Mouse (Mus musculus): Measurements from ENCODE around the gene Hoxa9. TPM values are rescaled to one million over a fixed set of nuclear protein-coding genes. Genes with fewer than 3 reads are reported as not detected.

Gene Hoxa9
- total RNA-seq, 4 experiments from 2014 or later = 5.2 to 8.3 (median 7.5) TPM

DNA sequence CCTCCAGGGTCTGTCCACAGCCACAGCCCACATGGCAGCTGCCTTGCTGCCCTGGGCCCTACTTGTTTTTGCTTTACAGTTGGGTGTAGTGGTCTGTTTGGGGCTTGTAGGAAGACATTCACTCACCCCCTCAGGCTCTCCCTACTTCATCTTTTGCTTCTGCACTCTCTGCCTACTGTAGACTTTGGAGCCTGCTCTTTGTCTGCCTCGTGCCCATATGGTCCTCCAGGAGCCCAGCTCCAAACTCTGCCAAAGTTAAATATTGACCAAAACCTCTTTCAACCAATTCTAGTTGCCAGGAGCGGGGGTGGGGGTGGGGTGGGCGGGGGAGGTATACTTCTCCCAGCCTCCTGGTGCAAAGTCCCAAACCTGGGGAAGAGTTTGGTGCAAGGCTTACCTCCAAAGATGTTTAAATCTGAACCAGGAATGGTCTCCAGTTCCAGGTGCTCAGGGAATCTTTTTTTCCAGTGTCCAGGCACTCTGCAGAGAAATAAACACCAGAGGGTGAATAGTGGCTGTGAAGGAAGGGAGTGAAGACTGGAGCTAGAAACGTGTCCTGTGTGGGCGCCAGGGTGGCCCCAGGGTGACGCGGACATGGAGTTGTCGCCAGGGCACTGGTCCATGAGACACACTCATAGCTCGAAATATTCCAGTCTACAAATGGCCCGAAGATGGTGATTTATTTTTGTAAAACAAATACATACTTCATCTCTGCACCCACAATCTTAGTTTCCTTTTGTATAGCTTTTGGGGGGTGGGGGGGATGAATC is 47.4 kb downstream of the Hoxa9 start:
- no peak for DNase-seq (ENCODE audit: low spot score in 2 of 2)

DNA sequence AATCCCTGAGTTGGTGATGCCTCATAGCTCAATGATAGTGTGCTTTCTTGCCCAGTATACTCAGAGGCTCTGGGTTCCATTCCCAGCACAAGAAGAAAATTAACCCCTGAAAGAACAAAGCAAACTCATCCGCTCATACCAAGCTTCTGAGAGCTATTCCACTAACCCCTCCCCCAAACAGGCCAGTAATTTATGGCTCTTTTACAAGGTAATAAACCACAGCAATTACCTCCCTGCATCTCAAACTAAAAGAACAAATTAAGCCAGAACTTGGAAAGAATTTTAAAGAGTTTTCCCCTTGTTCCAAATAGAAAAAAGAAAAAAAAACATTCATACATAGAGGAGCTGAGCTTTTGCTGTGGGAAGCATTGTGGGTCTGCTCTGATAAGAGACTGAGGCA is 48.1 kb downstream of the Hoxa9 start:
- DNase-seq (ENCODE audit: low spot score in 2 of 2) = no peak

DNA sequence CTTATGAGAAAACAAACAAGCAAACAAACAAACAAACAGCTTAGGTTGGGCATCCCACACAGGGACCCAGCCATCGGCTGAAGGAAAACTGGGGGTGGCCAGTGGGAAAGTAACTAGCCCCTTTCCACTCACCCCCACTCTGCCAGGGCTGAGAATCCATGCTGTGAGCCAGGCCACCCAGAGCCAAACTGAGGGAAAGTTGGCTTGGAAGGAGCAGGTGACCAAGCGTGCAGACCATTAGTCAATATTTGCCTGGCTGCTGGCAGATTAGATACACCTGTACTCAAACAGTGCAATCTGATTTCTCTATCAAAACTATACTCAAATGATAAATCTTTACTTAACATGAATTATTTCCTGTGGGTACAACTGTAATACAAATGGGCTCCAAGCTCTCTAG is 48.9 kb downstream of the Hoxa9 start:
- DNase-seq (ENCODE audit: low spot score in 2 of 2) = no peak

DNA sequence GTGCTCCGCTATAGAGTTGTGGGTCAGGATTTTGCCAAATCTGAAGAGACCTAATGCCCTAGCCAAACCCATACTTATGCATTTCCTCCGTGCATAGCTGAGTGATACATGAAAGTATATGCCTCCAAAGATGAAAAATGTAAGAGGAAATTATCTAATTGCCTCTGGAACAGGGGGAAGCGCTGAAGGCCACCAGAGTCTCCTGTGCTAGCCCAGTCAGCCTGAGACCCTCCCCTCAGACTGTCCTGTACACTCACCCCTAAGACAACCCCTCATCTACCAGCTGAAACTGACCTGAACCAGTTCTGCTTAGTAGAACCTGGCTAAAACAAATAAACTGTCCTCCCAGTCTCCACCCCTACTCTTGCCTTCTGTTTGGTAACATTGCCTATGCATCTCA is 50.2 kb downstream of the Hoxa9 start:
- DNase-seq (ENCODE audit: low spot score in 2 of 2) = no peak

DNA sequence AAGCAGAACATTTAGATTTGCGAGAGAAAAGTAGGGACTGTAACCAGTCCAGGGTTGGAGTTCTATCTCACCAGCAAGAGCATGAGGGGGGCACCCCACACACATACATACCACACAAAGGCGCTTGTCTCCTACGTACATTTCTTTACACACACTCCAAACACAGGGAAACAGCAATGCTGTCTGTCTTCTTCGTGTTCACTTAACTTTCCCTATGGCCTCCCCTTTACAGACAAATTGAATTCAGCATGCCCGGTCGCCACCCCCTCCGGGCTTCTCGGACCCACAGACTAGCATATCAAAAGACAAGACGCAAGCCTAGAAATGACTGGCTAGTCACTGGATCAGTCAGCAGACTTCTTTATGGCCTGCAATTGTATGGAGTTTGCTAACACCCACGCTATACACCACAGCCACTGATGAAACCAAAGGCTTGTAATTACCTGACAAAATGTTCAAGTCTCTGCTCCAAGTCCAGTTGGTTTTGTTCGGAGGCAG is 50.6 kb downstream of the Hoxa9 start:
- no peak for DNase-seq (ENCODE audit: low spot score in 2 of 2)

DNA sequence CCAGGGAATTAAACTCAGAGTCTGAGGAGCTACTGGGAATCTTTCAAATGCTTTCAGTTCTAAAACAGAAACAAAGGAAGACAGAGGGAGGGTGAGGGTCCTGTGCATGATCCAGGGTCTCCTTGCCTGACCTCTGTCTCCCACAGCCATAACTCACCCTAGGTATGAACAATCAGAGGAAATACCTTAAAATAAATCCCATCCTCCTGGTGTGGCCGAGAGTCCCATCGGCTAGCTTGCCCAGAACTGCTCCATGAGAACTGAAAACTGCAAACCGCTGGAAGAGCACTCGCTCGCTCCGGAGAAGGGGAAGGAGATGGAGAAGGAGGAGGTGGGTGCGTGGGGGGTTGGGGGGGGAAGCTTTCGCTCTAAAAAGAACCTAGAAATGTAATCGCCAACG is 51.2 kb downstream of the Hoxa9 start:
- DNase-seq (ENCODE audit: low spot score in 2 of 2) = no peak

DNA sequence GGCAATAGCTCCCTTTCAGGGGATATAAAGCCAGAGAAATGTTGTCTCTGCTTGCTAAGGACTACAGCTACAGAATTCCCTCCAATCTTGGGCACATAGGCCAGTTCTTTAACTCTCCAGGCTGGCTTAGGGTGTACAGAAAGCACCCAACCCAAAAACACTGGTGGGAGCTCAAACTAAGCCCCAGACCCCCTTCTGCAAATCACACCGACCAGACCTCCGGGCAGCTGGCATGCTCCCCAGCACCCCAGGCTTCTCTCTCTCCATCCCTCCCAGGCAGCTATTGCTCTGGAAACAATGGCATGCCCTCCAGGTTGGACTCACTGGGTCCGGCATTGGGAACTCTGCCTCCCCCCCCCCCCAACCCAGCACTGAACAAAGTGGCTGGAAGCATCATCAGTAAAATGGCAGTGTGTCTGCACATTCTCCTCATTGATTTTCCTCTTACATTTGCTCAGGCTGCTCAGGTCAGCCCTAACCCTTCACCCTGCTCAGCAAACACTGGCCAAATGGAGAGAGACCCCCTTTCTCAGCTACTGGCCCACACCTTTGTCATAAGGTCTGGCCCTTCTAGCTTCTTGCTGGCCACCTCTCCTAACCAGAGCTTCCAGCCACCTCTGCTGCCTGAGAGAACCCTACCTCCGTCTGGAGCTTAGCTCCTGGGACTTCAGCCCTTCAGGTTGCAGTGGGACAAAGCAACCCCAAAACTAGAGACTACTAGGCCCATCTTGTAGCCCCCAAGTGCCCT is 51.8 kb downstream of the Hoxa9 start:
- no peak for DNase-seq (ENCODE audit: low spot score in 2 of 2)

DNA sequence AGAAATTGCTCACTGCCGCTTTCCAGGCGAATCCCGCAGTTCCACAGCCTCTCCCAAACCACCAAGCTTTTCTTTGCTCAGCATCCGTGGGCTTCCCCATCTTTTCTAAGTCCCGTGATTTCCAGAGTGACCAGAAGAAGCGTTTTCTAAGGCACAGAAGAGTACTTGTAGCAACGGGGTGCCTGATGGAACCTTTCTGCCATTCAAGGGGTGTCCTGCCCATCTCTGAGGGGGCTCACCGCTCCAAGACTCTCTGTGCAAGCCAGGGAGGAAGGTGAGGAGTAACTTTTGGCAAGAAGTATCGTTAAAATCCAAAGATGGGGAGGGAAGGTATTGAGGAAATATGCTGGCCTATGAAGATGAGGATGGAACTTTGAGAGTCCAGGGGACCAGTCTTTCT is 53.1 kb downstream of the Hoxa9 start:
- DNase-seq (ENCODE audit: low spot score in 2 of 2) = no peak

DNA sequence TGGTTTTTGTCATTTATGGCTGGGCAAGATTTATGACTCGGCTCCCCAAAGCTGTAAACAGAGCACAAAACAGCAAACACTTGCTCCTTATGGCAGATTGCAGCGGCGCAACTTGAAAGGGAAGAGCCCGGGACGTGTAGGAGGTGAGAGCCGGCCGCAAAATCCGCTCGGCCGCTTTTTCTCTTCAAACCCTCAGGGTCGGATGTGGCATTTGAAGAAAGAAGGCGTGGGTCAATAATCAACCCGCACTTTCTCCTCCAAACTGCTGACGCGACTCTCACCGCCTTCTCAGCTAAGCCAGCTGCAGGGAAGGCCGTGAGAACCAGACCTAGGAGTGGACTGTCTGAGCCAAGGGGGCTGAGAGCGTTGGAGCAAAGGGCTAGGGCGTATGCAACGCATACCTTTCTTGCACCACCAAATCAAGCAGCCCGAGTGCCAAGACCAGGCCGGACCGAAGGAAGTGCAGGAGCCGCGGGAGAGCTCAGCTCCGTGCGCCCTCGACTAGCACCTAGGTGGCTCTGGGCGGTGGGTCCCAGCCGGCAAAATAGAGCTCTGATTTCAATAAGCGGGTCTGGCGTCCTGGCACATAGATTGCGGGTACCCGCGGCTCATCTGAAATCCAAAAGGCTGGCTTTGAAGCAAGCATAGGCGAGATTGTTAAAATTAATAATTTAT is 53.7 kb downstream of the Hoxa9 start, which contains the start of gene 5730596B20Rik:
5730596B20Rik (plus strand) TSS at position 438 of the 675 bp plus-strand sequence.
- no peak for DNase-seq (ENCODE audit: low spot score in 2 of 2)

DNA sequence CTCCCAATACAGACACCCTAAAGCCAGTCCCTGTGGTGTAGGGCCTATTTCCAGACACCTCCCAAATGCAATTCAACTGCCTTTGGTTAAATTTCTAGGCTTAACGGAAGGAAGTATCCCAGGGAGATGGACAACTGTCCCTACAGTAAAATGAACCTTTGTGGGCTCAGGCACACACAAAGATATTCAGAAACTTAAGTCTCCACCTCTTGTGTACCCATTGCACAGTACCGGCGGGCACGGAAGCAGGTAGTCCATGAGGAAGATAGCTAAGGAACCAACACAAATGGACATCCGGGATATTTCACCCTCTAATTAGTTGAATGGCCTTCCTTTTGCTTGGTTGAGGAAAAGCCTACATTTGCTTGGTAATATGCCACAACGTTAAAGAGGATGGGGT is 54.5 kb downstream of the Hoxa9 start:
- DNase-seq (ENCODE audit: low spot score in 2 of 2) = no peak

DNA sequence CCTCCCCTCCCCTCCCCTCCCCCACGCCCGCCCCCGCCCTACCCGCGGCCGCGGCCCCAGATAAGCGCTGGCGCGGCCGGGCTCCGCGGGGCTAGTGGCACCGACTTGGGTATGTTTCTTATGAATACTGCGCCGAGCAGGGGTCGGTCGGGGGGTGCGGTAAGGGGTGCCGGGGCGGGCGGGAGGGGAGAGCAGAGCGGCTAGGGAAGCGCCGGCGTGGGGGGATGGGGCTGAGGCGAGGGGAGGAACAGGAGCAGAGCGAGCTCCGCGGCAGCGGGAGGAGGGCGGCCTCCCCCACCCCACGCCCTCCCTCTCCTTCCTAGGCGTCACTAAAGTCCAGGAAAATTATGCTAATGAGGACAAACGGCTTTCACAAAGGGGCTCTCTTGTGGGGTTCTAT is 55.0 kb downstream of the Hoxa9 start:
- no peak for DNase-seq (ENCODE audit: low spot score in 2 of 2)

DNA sequence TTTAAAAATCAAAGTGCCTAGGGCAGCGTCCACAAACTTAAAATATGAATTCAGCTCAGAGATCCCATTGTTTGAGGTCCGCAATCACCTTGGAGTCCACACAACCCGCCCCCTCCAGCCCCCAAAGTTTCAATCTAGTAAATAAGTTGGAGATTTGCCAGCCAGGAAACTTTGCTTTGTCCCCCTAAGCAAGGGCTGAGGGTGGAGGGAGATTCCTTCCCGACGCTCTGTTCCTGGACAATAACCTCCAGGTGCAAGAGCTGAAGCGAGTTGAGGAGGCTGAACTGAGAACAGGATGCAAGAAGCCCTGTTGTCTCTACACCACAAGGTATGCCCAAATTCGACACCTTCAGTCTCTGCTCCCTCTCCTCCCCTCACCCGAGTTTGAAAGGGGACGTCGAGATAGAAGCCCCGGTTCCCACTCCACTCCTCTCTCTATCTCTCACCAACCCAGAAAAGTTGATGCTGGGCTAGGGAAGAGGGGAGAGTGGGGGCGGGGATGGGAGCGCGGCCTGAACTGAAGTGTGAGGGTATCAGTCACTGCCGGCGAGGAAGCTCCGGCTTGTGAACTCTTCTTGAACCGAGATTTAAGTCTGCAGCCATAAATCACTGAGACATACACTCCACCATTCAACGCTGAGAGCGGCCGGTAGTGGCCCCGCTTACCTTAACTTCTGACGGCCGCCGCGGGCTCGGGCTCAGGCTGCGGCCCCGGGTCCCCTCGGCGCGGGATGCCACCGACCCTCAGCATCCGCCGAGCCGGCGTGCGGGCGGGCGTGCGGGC is 55.7 kb downstream of the Hoxa9 start:
- no peak for DNase-seq (ENCODE audit: low spot score in 2 of 2)

DNA sequence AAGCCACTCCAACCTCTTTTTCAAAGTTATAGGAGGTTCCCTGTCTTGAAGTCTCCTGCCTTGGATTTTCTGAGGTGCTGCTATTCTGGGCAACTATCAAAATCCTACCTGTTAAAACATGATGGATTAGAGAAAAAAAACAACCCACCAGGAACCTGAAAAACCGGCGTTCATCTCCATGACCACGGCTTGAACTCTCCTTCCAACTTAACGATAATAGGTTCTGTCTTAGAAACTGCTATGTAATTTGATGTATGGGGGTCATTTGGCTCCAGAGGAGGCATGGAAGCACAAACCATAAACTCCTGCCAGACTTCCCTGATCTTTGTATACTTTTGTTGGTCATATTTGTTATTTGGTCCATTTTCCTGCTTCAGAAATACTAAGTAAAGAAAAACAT is 57.2 kb downstream of the Hoxa9 start:
- no peak for DNase-seq (ENCODE audit: low spot score in 2 of 2)

Small RNA genes within 50 kb of the gene (microRNA-seq; reads per million reads assigned to microRNA genes)
- gene Mir196b = 12,601 reads per million, percentile 93 among the genes with 10 or more reads in this experiment

Other genes starting within 250 kb of the Hoxa9 start
- 1 to 10 TPM; 2.9 to 6.1 (median 3.1) TPM for gene Skap2, start 218.5 kb downstream of the Hoxa9 start, total RNA-seq (2022)
- under 1 TPM in 2 of 4 experiments, not detected in 2; 0.16 to 0.17 TPM for gene Hoxa1, start 72.8 kb downstream of the Hoxa9 start, total RNA-seq (2022)
- under 1 TPM; 0.19 to 0.65 (median 0.58) TPM for gene Hoxa2, start 66.3 kb downstream of the Hoxa9 start, total RNA-seq (2022)
- under 1 TPM in 1 of 4 experiments, not detected in 3; 0.13 TPM for gene 5730596B20Rik, start 53.6 kb downstream of the Hoxa9 start, total RNA-seq (2022)
- gene Hoxa4, start 39.3 kb downstream of the Hoxa9 start, total RNA-seq (2022) = 1 to 10 TPM; 1.8 to 2.8 (median 2.1) TPM
- gene Hoxa5, start 26.5 kb downstream of the Hoxa9 start, total RNA-seq (2022) = 1 to 10 TPM; 1.2 to 1.9 (median 1.5) TPM
- gene Hoxa6, start 22.4 kb downstream of the Hoxa9 start, total RNA-seq (2022) = 1 to 10 TPM in 2 of 4 experiments, under 1 TPM in 2; 0.45 to 2.3 (median 1.2) TPM
- 1 to 10 TPM; 1.3 to 2.9 (median 2.0) TPM for gene Hoxa3, start 17.8 kb downstream of the Hoxa9 start, total RNA-seq (2022)
- gene Gm28308, start 17.8 kb downstream of the Hoxa9 start, total RNA-seq (2022) = under 1 TPM; 0.36 to 0.80 (median 0.51) TPM
- 1 to 10 TPM; 4.7 to 5.9 (median 5.4) TPM for gene Hoxa7, start 9.2 kb downstream of the Hoxa9 start, total RNA-seq (2022)
- gene Hoxa10, start 9.8 kb upstream of the Hoxa9 start, total RNA-seq (2022) = 10 to 100 TPM; 14.5 to 15.2 (median 14.8) TPM
- 1 to 10 TPM; 2.0 to 3.0 (median 2.9) TPM for gene Hoxa11, start 14.7 kb upstream of the Hoxa9 start, total RNA-seq (2022)
- 1 to 10 TPM; 4.1 to 5.2 (median 4.9) TPM for gene Hoxa13, start 29.8 kb upstream of the Hoxa9 start, total RNA-seq (2022)
- not detected for gene Evx1, start 82.4 kb upstream of the Hoxa9 start, total RNA-seq (2022)